Mouse (Mus musculus) E14TG2a.4 (cell line): Measurements from ENCODE around the gene Agfg1.
A peak's percentile ranks its signal among the peaks of the same experiment; 100 is the strongest.
"Not testable (repeated sequence)": the region's sequence is repeated elsewhere in the genome, so short reads cannot be mapped to it uniquely, and the experiment has no call there.

Experiments used
- H3K27me3 ChIP-seq: 2 replicates; pipeline ENCODE4 v1.6.1; 2014; ENCODE audit warnings: low read length, control low read depth; ENCODE audit not compliant: insufficient read depth
- H3K36me3 ChIP-seq: 2 replicates; pipeline ENCODE4 v1.6.1; 2014; ENCODE audit warnings: low read length, control low read depth; ENCODE audit not compliant: insufficient read depth
- H3K4me1 ChIP-seq: replicated peaks from 2 replicates; pipeline ENCODE4 v1.6.1; 2014; ENCODE audit warnings: low read depth, low read length, control low read depth
- H3K4me3 ChIP-seq: replicated peaks from 2 replicates; pipeline ENCODE4 v1.5.1; 2014; ENCODE audit warnings: mild to moderate bottlenecking, low read length
- H3K9me3 ChIP-seq: 2 replicates; pipeline ENCODE4 v1.6.1; 2014; ENCODE audit warnings: low read length, control low read depth
- CTCF ChIP-seq: conservative IDR thresholded peaks from 2 replicates; pipeline ENCODE4 v1.5.1; 2014; ENCODE audit warnings: low read length
- NANOG ChIP-seq: IDR thresholded peaks from 2 replicates; pipeline ENCODE4 v1.6.1; 2014; ENCODE audit warnings: borderline replicate concordance, low read length, mixed read lengths
- POU5F1 ChIP-seq: IDR thresholded peaks from 2 replicates; pipeline ENCODE4 v1.6.1; 2014; ENCODE audit warnings: low read length, borderline replicate concordance

Agfg1 gene

GRCm38 (mm10) chr1:82893269-82893668 is 54.0 kb downstream of the Agfg1 start:
- Histone ChIP-seq H3K36me3 (peaks cover 92% of the 10 kb centered on the region), H3K4me3 (no peak overlapping the region), H3K4me1 (no peaks in the 10 kb centered on the region), H3K27me3 (no peaks in the 10 kb centered on the region), H3K9me3 (no peaks in the 10 kb centered on the region)
- TF ChIP-seq NANOG (no peak), CTCF (no peak), POU5F1 (no peak)

- H3K27me3 ChIP-seq = no peaks in the 10 kb centered on the region
- H3K36me3 ChIP-seq = peaks cover 84% of the 10 kb centered on the region
- H3K4me1 ChIP-seq = no peaks in the 10 kb centered on the region
- no peaks in the 10 kb centered on the region for H3K9me3 ChIP-seq
- TF ChIP-seq POU5F1 = no peak
- TF ChIP-seq CTCF = no peak
- TF ChIP-seq NANOG = no peak
- no peak overlapping the region for H3K4me3 ChIP-seq
These were observed 61.3 kb downstream of the Agfg1 start for GRCm38 (mm10) chr1:82900567-82900966.

- no peak for TF ChIP-seq NANOG
- TF ChIP-seq CTCF = no peak
These were observed 61.9 kb downstream of the Agfg1 start for GRCm38 (mm10) chr1:82901201-82901600.

GRCm38 (mm10) chr1:82905886-82906285 is 66.6 kb downstream of the Agfg1 start:
- TF ChIP-seq POU5F1 (no peak), CTCF (no peak), NANOG (no peak)

More at GRCm38 (mm10) chr1:82901201-82901600, 61.9 kb downstream of the Agfg1 start:
- Histone ChIP-seq H3K9me3 (no peaks in the 10 kb centered on the region), H3K36me3 (peaks cover 79% of the 10 kb centered on the region), H3K4me1 (no peaks in the 10 kb centered on the region), H3K4me3 (no peak overlapping the region), H3K27me3 (no peaks in the 10 kb centered on the region)

GRCm38 (mm10) chr1:82913025-82913424 is 73.7 kb downstream of the Agfg1 start, which contains the start of gene A030005L19Rik:
Gene A030005L19Rik (plus strand): TSS chr1:82913325.
- Histone ChIP-seq H3K4me1 (no peaks in the 10 kb centered on the region), H3K9me3 (no peaks in the 10 kb centered on the region), H3K27me3 (no peaks in the 10 kb centered on the region), H3K4me3 (no peak within 1 kb of the TSS), H3K36me3 (no peaks in the 10 kb centered on the region; the same call in 1 of the 2 replicates)
- TF ChIP-seq CTCF (no peak), POU5F1 (no peak), NANOG (no peak)

More at GRCm38 (mm10) chr1:82905886-82906285, 66.6 kb downstream of the Agfg1 start:
- H3K4me1 ChIP-seq = no peaks in the 10 kb centered on the region
- peaks cover 34% of the 10 kb centered on the region for H3K36me3 ChIP-seq
- no peak overlapping the region for H3K4me3 ChIP-seq
- H3K27me3 ChIP-seq = no peaks in the 10 kb centered on the region
- no peaks in the 10 kb centered on the region for H3K9me3 ChIP-seq

GRCm38 (mm10) chr1:82913434-82913833 is 74.2 kb downstream of the Agfg1 start:
- not testable (repeated sequence) for H3K36me3 ChIP-seq, H3K4me3 ChIP-seq, H3K9me3 ChIP-seq, H3K27me3 ChIP-seq, H3K4me1 ChIP-seq

- no peak for TF ChIP-seq POU5F1
- TF ChIP-seq CTCF = no peak
- no peak for TF ChIP-seq NANOG
- H3K9me3 ChIP-seq = no peaks in the 10 kb centered on the region
- H3K4me3 ChIP-seq = peak within 1 kb of the TSS; percentile 41
- H3K36me3 ChIP-seq = no peaks in the 10 kb centered on the region
- H3K4me1 ChIP-seq = no peaks in the 10 kb centered on the region
- H3K27me3 ChIP-seq = no peaks in the 10 kb centered on the region
These were observed 85.4 kb downstream of the Agfg1 start, which contains the start of gene A030014E15Rik for GRCm38 (mm10) chr1:82924650-82925049. Gene A030014E15Rik (plus strand): TSS chr1:82924917.

- H3K36me3 ChIP-seq, H3K4me1 ChIP-seq, H3K27me3 ChIP-seq, H3K4me3 ChIP-seq: not testable (repeated sequence)
- H3K9me3 ChIP-seq = peaks cover 34% of the 10 kb centered on the region
These were observed 91.3 kb downstream of the Agfg1 start for GRCm38 (mm10) chr1:82930558-82930957.

- H3K27me3 ChIP-seq, H3K36me3 ChIP-seq, H3K4me3 ChIP-seq, H3K4me1 ChIP-seq: not testable (repeated sequence)
- peaks cover 41% of the 10 kb centered on the region for H3K9me3 ChIP-seq
These were observed 92.0 kb downstream of the Agfg1 start, which contains the start of gene Gm6217 for GRCm38 (mm10) chr1:82931326-82931725. Gene Gm6217 (minus strand): TSS chr1:82931399.
